Mouse (Mus musculus): Measurements from ENCODE around the gene Sdhb. TPM values are rescaled to one million over a fixed set of nuclear protein-coding genes. Genes with fewer than 3 reads are reported as not detected.
A peak's percentile ranks its signal among the peaks of the same experiment; 100 is the strongest.

The Sdhb gene
- polyA plus RNA-seq, 1 experiment from 2014 or later, result 1,167 TPM

DNA sequence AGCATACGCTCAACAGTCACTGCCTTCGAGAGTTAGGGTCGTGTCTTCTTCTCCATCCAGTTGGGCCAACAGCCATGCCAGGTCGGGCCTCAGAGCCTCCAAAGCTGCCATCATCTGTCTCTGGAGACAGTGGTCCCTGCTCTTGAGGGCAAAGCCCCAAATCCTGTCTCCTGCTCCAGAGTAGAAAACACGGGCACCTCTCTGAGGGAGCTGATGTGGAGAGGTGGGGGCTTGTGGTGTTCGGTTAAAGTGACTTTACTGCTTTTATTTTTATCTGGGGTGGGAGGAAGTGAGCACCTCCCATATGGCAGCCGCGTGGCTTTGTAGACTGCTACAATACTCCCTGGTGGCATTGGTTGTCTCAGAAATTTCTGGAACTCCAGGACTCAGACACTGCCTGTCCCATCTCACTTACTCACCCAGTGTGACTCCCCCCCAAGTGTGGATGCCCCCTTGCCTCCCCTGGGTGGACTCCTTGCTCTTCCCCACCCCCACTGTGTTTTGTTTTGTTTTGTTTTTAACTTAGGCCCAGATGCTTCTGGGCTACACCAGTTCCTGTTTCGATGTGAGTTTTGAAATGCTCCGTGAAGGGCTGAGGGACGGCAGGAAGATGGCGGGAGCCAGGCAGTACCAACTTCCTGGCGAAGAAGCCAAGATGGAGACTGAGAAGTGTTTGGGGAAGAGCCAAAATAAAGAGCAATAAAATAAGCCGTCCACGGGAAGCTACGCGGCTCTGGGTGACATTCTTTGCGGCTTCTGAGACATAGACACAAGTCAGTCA, 9.0 kb upstream of the Sdhb start:
- Histone ChIP-seq H3K4me1 (ENCODE audit: control insufficient read depth, insufficient read depth, low read length) (peaks cover 8% of the 10 kb centered on the region), H3K36me3 (ENCODE audit: control insufficient read depth, insufficient read depth) (no peaks in the 10 kb centered on the region), H3K9ac (ENCODE audit: low read length) (no peak overlapping the region), H3K27me3 (ENCODE audit: control insufficient read depth, insufficient read depth, low read length) (no peaks in the 10 kb centered on the region), H3K4me2 (ENCODE audit: low read depth, low read length) (no peak overlapping the region), H3K9me3 (replicated peaks; ENCODE audit: control insufficient read depth, low read length) (no peaks in the 10 kb centered on the region), H3K27ac (ENCODE audit: low read length) (peak overlapping the region; percentile 24), H3K4me3 (ENCODE audit: low read length) (no peak overlapping the region)
- ATAC-seq (replicated peaks; ENCODE audit: extremely low read depth, insufficient read depth, low FRiP score), result no peak
- WGBS, result 75% methylated on average over 18 of the region's 18 CpGs

DNA sequence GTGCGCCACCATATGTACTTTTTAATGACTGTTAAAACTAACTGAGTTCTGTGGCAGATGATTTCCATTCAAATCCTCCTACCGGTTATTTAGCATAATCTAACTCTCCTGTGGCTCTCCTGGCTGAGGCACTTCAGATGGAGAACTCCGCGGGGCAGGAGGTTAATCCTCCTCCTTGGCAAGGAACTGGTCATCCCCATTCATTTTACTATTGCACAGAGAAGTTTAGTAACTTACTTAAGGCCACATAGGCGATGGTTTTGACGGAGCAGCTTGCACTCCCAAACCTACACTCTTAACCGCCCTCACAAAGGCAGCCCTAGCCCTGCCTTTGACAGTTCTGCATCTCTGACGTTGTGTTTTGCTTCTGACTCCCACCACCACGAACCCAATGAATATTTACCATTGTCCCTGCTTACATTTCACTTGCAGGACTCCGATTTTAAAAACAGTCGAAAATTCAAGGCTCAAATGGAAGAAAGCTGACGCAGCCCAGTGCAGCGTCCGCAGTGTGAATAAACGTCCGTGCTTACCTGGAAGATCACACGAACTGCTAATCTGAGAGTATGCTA, 3.8 kb upstream of the Sdhb start:
- Histone ChIP-seq H3K4me2 (ENCODE audit: low read depth, low read length) (peak overlapping the region; percentile 81), H3K27ac (ENCODE audit: low read length) (peak overlapping the region; percentile 36; the same call in 1 of the 2 replicates), H3K27me3 (ENCODE audit: control insufficient read depth, insufficient read depth, low read length) (no peaks in the 10 kb centered on the region), H3K36me3 (ENCODE audit: control insufficient read depth, insufficient read depth) (no peaks in the 10 kb centered on the region), H3K9me3 (replicated peaks; ENCODE audit: control insufficient read depth, low read length) (no peaks in the 10 kb centered on the region), H3K4me1 (ENCODE audit: control insufficient read depth, insufficient read depth, low read length) (peaks cover 19% of the 10 kb centered on the region), H3K9ac (ENCODE audit: low read length) (peak overlapping the region; percentile 78), H3K4me3 (ENCODE audit: low read length) (peak overlapping the region; percentile 57)
- ATAC-seq (replicated peaks; ENCODE audit: extremely low read depth, insufficient read depth, low FRiP score), result no peak
- WGBS, result 14% methylated on average over 17 of the region's 17 CpGs

DNA sequence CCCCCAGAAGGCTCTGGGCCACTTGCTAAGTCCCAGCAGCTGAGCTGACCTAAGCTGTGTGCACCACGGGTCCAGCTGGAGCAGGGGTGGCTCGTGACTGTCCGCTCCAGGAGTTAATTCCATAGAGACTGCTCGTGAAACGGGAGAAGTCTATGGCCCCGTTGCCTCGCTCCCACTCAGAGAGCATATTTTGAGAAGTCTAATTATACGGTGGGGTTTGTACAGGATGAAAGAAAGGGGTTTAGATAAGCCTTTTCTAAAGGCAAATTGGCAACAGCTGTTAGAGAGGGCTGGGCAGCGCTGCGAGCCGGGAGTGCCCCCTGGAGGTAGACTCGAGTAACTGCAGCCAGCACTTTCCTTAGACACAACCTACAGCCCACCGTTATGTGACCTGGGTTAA, 3.3 kb upstream of the Sdhb start:
- Histone ChIP-seq H3K36me3 (ENCODE audit: control insufficient read depth, insufficient read depth) (no peaks in the 10 kb centered on the region), H3K9ac (ENCODE audit: low read length) (peak overlapping the region; percentile 78), H3K4me2 (ENCODE audit: low read depth, low read length) (peak overlapping the region; percentile 81), H3K4me3 (ENCODE audit: low read length) (peak overlapping the region; percentile 57), H3K9me3 (replicated peaks; ENCODE audit: control insufficient read depth, low read length) (no peaks in the 10 kb centered on the region), H3K27ac (ENCODE audit: low read length) (peak overlapping the region; percentile 36; the same call in 1 of the 2 replicates), H3K27me3 (ENCODE audit: control insufficient read depth, insufficient read depth, low read length) (no peaks in the 10 kb centered on the region), H3K4me1 (ENCODE audit: control insufficient read depth, insufficient read depth, low read length) (peaks cover 24% of the 10 kb centered on the region)
- ATAC-seq (replicated peaks; ENCODE audit: extremely low read depth, insufficient read depth, low FRiP score), result no peak
- WGBS, result 1% methylated on average over 13 of the region's 13 CpGs

DNA sequence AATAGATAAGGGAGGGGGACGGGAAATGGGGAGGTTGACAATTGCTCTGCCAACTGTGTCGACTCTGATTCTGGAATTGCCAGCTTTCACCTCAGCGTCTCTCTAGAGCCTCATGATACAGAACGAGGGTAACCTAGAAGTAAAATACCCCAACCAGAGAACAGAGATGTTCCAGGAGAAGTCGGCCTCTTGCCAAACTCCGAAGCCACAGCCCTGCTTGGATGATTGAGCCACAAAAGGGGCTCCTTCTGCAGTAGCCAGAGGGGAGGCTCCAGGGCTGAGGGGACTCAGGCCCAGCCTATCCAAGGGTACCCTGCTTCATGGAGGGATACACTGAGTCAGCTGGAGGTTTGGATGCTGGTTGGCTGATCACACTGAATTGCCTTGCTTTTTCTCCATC, 2.7 kb upstream of the Sdhb start:
- Histone ChIP-seq H3K27ac (ENCODE audit: low read length) (no peak overlapping the region), H3K9ac (ENCODE audit: low read length) (no peak overlapping the region), H3K9me3 (replicated peaks; ENCODE audit: control insufficient read depth, low read length) (no peaks in the 10 kb centered on the region), H3K4me1 (ENCODE audit: control insufficient read depth, insufficient read depth, low read length) (peaks cover 30% of the 10 kb centered on the region), H3K36me3 (ENCODE audit: control insufficient read depth, insufficient read depth) (no peaks in the 10 kb centered on the region), H3K27me3 (ENCODE audit: control insufficient read depth, insufficient read depth, low read length) (no peaks in the 10 kb centered on the region), H3K4me3 (ENCODE audit: low read length) (no peak overlapping the region), H3K4me2 (ENCODE audit: low read depth, low read length) (no peak overlapping the region)
- ATAC-seq (replicated peaks; ENCODE audit: extremely low read depth, insufficient read depth, low FRiP score), result no peak
- 47% methylated on average over 6 of the region's 6 CpGs for WGBS

DNA sequence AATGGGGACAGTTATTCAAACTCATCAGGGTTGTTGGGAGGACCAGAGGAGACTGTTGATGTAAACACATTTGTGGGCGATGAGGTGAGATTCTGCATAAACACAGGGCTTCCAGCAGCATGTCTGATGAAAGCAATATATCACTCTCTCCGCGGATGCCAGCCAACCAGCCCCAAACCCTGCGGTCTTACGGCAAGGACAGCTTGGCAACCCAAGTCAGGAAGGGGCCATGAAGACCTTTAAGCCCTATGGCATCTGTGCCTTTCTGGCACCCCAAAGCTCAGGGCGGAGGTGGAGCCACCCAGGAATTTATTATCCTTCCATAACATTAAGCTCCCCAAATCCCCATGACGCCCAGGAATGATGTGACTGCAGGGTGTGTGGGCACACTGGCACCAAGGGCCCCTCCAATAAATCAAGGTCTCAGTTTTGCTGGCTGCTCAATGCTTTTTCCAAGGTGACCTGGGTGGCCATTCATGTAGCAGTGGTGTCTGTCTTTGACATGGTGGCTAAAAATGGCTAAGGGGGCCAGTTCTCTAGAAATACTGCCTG, 1.8 kb upstream of the Sdhb start:
- no peak for ATAC-seq (replicated peaks; ENCODE audit: extremely low read depth, insufficient read depth, low FRiP score)
- no peak overlapping the region for H3K4me3 ChIP-seq (ENCODE audit: low read length)
- no peak overlapping the region for H3K4me2 ChIP-seq (ENCODE audit: low read depth, low read length)
- H3K27ac ChIP-seq (ENCODE audit: low read length), result no peak overlapping the region
- H3K9me3 ChIP-seq (replicated peaks; ENCODE audit: control insufficient read depth, low read length), result no peaks in the 10 kb centered on the region
- H3K9ac ChIP-seq (ENCODE audit: low read length), result no peak overlapping the region
- no peaks in the 10 kb centered on the region for H3K36me3 ChIP-seq (ENCODE audit: control insufficient read depth, insufficient read depth)
- H3K4me1 ChIP-seq (ENCODE audit: control insufficient read depth, insufficient read depth, low read length), result peaks cover 36% of the 10 kb centered on the region
- no peaks in the 10 kb centered on the region for H3K27me3 ChIP-seq (ENCODE audit: control insufficient read depth, insufficient read depth, low read length)
- 88% methylated on average over 7 of the region's 7 CpGs for WGBS

DNA sequence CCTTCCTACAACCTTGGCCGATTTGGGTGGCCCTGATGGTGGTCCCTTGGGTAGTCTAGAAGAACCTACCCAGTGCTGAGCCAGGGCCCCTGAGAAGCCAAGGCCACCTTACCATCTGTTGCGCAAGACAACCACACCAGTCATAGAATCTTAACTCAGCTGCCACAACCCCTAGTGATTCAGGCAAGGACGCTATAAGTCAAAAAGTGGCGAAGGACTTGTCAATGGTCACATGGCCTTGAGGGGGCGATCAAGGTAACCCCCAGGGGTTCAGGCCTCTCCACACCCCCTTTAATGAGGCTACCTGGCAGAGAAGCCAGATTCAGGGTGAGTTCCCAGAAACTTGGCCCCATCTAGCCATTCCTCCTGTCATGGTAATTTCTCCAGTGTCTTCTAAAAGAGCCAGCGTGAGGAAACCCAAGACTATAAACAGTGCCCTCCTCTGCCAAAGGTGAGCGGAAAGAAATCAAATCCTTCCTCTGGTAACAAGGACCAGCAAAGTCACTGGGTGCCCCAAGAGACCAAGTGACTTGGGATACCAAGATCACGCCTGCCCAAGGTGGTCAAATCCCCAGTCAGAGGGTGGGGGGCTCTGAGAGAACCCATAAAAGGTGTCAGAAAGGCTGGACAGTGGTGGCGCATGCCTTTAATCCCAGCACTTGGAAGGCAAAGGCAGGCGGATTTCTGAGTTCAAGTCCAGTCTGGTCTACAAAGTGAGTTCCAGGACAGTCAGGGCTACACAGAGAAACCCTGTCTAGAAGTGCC, 1.1 kb upstream of the Sdhb start:
- no peak overlapping the region for H3K4me3 ChIP-seq (ENCODE audit: low read length)
- no peaks in the 10 kb centered on the region for H3K36me3 ChIP-seq (ENCODE audit: control insufficient read depth, insufficient read depth)
- H3K9me3 ChIP-seq (replicated peaks; ENCODE audit: control insufficient read depth, low read length), result no peaks in the 10 kb centered on the region
- peaks cover 38% of the 10 kb centered on the region for H3K4me1 ChIP-seq (ENCODE audit: control insufficient read depth, insufficient read depth, low read length)
- 74% methylated on average over 10 of the region's 10 CpGs for WGBS
- H3K27me3 ChIP-seq (ENCODE audit: control insufficient read depth, insufficient read depth, low read length), result no peaks in the 10 kb centered on the region
- H3K4me2 ChIP-seq (ENCODE audit: low read depth, low read length), result peak overlapping the region; percentile 69; the same call in 1 of the 2 replicates
- no peak for ATAC-seq (replicated peaks; ENCODE audit: extremely low read depth, insufficient read depth, low FRiP score)
- H3K9ac ChIP-seq (ENCODE audit: low read length), result no peak overlapping the region; the same call in 1 of the 2 replicates
- no peak overlapping the region for H3K27ac ChIP-seq (ENCODE audit: low read length)

DNA sequence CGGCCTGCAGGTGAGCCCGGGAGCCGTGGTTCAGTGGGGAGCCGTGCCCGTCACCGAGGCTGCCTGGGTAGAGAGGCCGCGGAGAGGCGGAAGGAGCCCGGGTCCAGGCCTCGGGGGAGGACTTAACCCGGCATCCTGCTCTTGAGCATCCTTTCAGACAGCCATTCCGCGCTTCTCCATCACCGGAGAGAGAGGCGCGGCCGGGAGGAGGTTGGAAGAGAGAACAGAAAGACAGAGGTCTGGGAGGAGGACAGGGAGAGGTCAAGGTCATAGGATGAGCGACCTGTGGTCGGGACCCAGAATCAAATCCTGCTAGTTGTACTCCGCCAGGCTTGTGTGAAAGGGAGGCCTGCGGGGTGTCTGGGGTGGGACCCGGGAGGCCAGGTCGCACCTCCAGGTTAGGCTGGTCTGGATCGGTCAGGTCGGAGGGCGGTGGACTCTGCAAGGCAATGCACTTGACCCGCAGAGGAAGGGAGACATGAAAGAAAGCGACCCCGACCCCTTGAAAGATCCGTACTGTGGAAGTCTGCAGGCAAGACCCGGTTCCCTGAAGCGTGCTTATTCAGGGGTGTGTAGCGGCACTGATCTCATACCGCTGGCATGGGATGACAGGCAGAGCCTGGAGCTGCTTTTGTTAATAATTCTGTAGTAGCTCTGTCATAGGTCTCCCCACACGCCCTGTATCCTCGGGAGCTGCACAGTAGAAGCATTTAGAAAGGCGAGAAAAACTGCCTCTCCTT, 634 bp downstream of the Sdhb start:
- WGBS, result under 1% methylated on average over 38 of the region's 38 CpGs
- Histone ChIP-seq H3K4me2 (ENCODE audit: low read depth, low read length) (peak overlapping the region; percentile 83), H3K27me3 (ENCODE audit: control insufficient read depth, insufficient read depth, low read length) (no peaks in the 10 kb centered on the region), H3K9me3 (replicated peaks; ENCODE audit: control insufficient read depth, low read length) (no peaks in the 10 kb centered on the region), H3K27ac (ENCODE audit: low read length) (peak overlapping the region; percentile 90), H3K4me1 (ENCODE audit: control insufficient read depth, insufficient read depth, low read length) (peaks cover 38% of the 10 kb centered on the region), H3K4me3 (ENCODE audit: low read length) (peak overlapping the region; percentile 96), H3K36me3 (ENCODE audit: control insufficient read depth, insufficient read depth) (peaks cover 2% of the 10 kb centered on the region; the same call in 1 of the 2 replicates), H3K9ac (ENCODE audit: low read length) (peak overlapping the region; percentile 98)
- ATAC-seq (replicated peaks; ENCODE audit: extremely low read depth, insufficient read depth, low FRiP score), result peak; percentile 30

DNA sequence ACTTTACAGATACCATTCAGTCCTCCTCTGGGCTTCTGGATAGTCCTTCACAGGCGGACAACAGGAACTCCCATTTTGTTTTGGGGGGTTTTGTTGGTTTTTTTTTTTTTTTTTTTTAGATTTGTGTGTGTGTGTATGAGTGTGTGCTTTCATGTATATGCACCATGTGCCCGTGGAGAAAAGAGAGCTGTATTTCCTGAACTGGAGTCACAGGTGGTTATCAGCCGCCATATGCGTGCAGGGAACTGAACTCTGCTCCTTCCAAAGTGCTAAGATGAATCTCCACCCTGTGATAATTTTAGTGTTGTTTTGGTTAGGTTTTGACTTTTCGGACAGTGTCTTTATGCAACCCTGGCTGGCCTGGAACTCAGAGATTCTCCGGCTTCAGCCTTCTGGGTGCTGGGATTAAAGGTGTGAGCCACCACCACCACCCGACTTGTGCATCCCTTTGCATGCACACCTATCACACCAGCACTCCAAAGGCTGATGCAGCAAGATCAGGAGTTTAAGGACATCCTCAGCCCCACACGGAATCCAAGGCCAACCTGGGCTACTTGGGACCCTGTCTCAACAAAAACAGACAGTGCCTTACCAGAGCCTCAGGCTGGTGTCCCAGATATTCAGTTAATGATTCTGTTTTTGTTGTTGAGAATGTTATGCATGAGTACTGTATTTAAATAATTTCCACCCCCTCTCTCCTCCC, 1.4 kb downstream of the Sdhb start:
- Histone ChIP-seq H3K27me3 (ENCODE audit: control insufficient read depth, insufficient read depth, low read length) (no peaks in the 10 kb centered on the region), H3K9me3 (replicated peaks; ENCODE audit: control insufficient read depth, low read length) (no peaks in the 10 kb centered on the region), H3K4me1 (ENCODE audit: control insufficient read depth, insufficient read depth, low read length) (peaks cover 34% of the 10 kb centered on the region), H3K36me3 (ENCODE audit: control insufficient read depth, insufficient read depth) (peaks cover 5% of the 10 kb centered on the region; the same call in 1 of the 2 replicates), H3K4me2 (ENCODE audit: low read depth, low read length) (peak overlapping the region; percentile 83), H3K27ac (ENCODE audit: low read length) (peak overlapping the region; percentile 90), H3K4me3 (ENCODE audit: low read length) (peak overlapping the region; percentile 96), H3K9ac (ENCODE audit: low read length) (peak overlapping the region; percentile 98)
- ATAC-seq (replicated peaks; ENCODE audit: extremely low read depth, insufficient read depth, low FRiP score), result no peak
- 60% methylated on average over 8 of the region's 8 CpGs for WGBS
